Mouse (Mus musculus) embryonic fibroblast, embryonic 13.5 days (primary cell): ENCODE data around the gene Prpf8. TPM values are rescaled to one million over a fixed set of nuclear protein-coding genes. Genes with fewer than 3 reads are reported as not detected.

Experiments
- H3K27ac ChIP-seq: 2 replicates; pipeline ENCODE4 v1.5.1; 2012; ENCODE audit warnings: low read length, control low read depth, inconsistent platforms; ENCODE audit not compliant: insufficient read depth
- H3K4me1 ChIP-seq: 2 replicates; pipeline ENCODE4 v1.6.1; 2011; ENCODE audit warnings: low read length; ENCODE audit not compliant: control insufficient read depth, insufficient read depth
- H3K4me3 ChIP-seq: 2 replicates; pipeline ENCODE4 v1.5.1; 2011; ENCODE audit warnings: mild to moderate bottlenecking, control low read depth, low read length; ENCODE audit not compliant: insufficient read depth
- CTCF ChIP-seq: IDR thresholded peaks from 2 replicates; pipeline ENCODE4 v1.5.1; 2011; ENCODE audit warnings: mild to moderate bottlenecking, control low read depth, low read length, moderate library complexity, borderline replicate concordance; ENCODE audit not compliant: insufficient read depth
- POLR2A ChIP-seq: IDR thresholded peaks from 2 replicates; pipeline ENCODE4 v1.6.1; 2011; ENCODE audit warnings: low read depth, mild to moderate bottlenecking, control low read depth, low read length, moderate library complexity
- polyA plus RNA-seq: library from polyadenylated mRNA; stranded (reverse); fragments of >200 nt; gene quantifications from 2 replicates; pipeline ENCODE4 v1.2.4, GENCODE M21; 2011; ENCODE audit warnings: low read depth; ENCODE audit not compliant: missing spikeins, insufficient read length

Prpf8 gene
- polyA plus RNA-seq, 1 experiment, result 132 TPM

GRCm38 (mm10) chr11:75494296-75495049 lies 7.9 kb downstream of the Prpf8 start:
- Histone ChIP-seq H3K4me1 (0 out of 2 replicates have a peak, but pooled peaks cover 2% of the 10 kb centered on the region), H3K4me3 (no peak overlapping the region), H3K27ac (no peak overlapping the region)
- TF ChIP-seq CTCF, result no peak
- no peak for TF ChIP-seq POLR2A

- no peak overlapping the region for H3K4me3 ChIP-seq
- TF ChIP-seq POLR2A, result no peak
- TF ChIP-seq CTCF, result no peak
- no peak overlapping the region for H3K27ac ChIP-seq
- 0 out of 2 replicates have a peak, but pooled peaks cover 2% of the 10 kb centered on the region for H3K4me1 ChIP-seq
Observed at GRCm38 (mm10) chr11:75498126-75498525, 11.5 kb downstream of the Prpf8 start.

GRCm38 (mm10) chr11:75508162-75508561 lies 21.5 kb downstream of the Prpf8 start:
- no peak overlapping the region for H3K4me3 ChIP-seq
- TF ChIP-seq POLR2A (no peak), CTCF (no peak)
- H3K4me1 ChIP-seq, result peaks cover 9% of the 10 kb centered on the region
- H3K27ac ChIP-seq, result no peak overlapping the region

GRCm38 (mm10) chr11:75508904-75509303 lies 22.3 kb downstream of the Prpf8 start:
- TF ChIP-seq CTCF (no peak), POLR2A (no peak)
- Histone ChIP-seq H3K27ac (no peak overlapping the region), H3K4me3 (no peak overlapping the region), H3K4me1 (peaks cover 9% of the 10 kb centered on the region)

- peak within 1 kb of the TSS; percentile 36 for H3K27ac ChIP-seq
- TF ChIP-seq CTCF (0 out of 2 replicates have a peak, but pooled peaks have one; percentile 9), POLR2A (no peak)
- H3K4me3 ChIP-seq, result peak within 1 kb of the TSS; percentile 7
Observed at GRCm38 (mm10) chr11:75509741-75510626, 23.4 kb downstream of the Prpf8 start, which contains the start of gene Rilp. Gene Rilp (plus strand): TSS chr11:75510094.

GRCm38 (mm10) chr11:75510627-75510993 lies 24.0 kb downstream of the Prpf8 start:
- peaks cover 9% of the 10 kb centered on the region for H3K4me1 ChIP-seq
- peak; percentile 73 for TF ChIP-seq POLR2A
- peak; percentile 85 for TF ChIP-seq CTCF
- peak overlapping the region; percentile 7 for H3K4me3 ChIP-seq
- peak overlapping the region; percentile 36; the same call in 1 of the 2 replicates for H3K27ac ChIP-seq

More at GRCm38 (mm10) chr11:75509741-75510626, 23.4 kb downstream of the Prpf8 start, which contains the start of gene Rilp:
- H3K4me1 ChIP-seq, result peaks cover 9% of the 10 kb centered on the region

- Histone ChIP-seq H3K4me1 (peaks cover 9% of the 10 kb centered on the region), H3K4me3 (no peak overlapping the region), H3K27ac (no peak overlapping the region)
- TF ChIP-seq POLR2A (no peak), CTCF (no peak)
Observed at GRCm38 (mm10) chr11:75511213-75511612, 24.6 kb downstream of the Prpf8 start.

- H3K27ac ChIP-seq, result no peak overlapping the region
- peaks cover 9% of the 10 kb centered on the region for H3K4me1 ChIP-seq
- TF ChIP-seq CTCF, result no peak
- no peak for TF ChIP-seq POLR2A
- H3K4me3 ChIP-seq, result no peak overlapping the region
Observed at GRCm38 (mm10) chr11:75512301-75513018, 25.8 kb downstream of the Prpf8 start.

GRCm38 (mm10) chr11:75513336-75513735 lies 26.7 kb downstream of the Prpf8 start, which contains the start of gene Scarf1:
Gene Scarf1 (plus strand): TSS chr11:75513540.
- Histone ChIP-seq H3K4me3 (no peak within 1 kb of the TSS), H3K4me1 (peaks cover 9% of the 10 kb centered on the region), H3K27ac (no peak within 1 kb of the TSS)
- TF ChIP-seq CTCF, result no peak
- TF ChIP-seq POLR2A, result no peak
